Mouse (Mus musculus) stomach, embryonic 14.5 days (tissue): ENCODE results near the gene Twsg1. TPM values are rescaled to one million over a fixed set of nuclear protein-coding genes. Genes with fewer than 3 reads are reported as not detected.

Experiments
- ATAC-seq: fragments of 200-750 bp; cut with Nextera tagmentation; 2 replicates; pipeline ENCODE4 v1.8.0; 2017; ENCODE audit warnings: low read depth, moderate TSS enrichment; ENCODE audit not compliant: insufficient number of reproducible peaks, insufficient read depth, low FRiP score
- H3K27ac ChIP-seq: fragments of 300-500 bp; sonication (generic); 2 replicates; pipeline ENCODE4 v1.5.1; 2014; ENCODE audit warnings: mild to moderate bottlenecking, low read length, moderate library complexity, mixed read lengths
- H3K27me3 ChIP-seq: fragments of 300-500 bp; sonication (generic); 2 replicates; pipeline ENCODE4 v1.6.1; 2014; ENCODE audit warnings: low read length, control low read depth, mixed read lengths; ENCODE audit not compliant: control insufficient read depth, insufficient read depth
- H3K36me3 ChIP-seq: fragments of 300-500 bp; sonication (generic); 2 replicates; pipeline ENCODE4 v1.6.1; 2014; ENCODE audit warnings: mild to moderate bottlenecking, control low read depth, low read length, moderate library complexity, mixed read lengths; ENCODE audit not compliant: control insufficient read depth, insufficient read depth
- H3K4me1 ChIP-seq: fragments of 300-500 bp; sonication (generic); 2 replicates; pipeline ENCODE4 v1.6.1; 2014; ENCODE audit warnings: low read length, control low read depth, mixed read lengths; ENCODE audit not compliant: control insufficient read depth, insufficient read depth
- H3K4me2 ChIP-seq: fragments of 300-500 bp; sonication (generic); replicated peaks from 2 replicates; pipeline ENCODE4 v1.6.1; 2014; ENCODE audit warnings: low read depth, low read length, control low read depth
- H3K4me3 ChIP-seq: fragments of 300-500 bp; sonication (generic); 2 replicates; pipeline ENCODE4 v1.5.1; 2014; ENCODE audit warnings: low read depth, low read length, control low read depth
- H3K9ac ChIP-seq: fragments of 300-500 bp; sonication (generic); replicated peaks from 2 replicates; pipeline ENCODE4 v1.6.1; 2014; ENCODE audit warnings: low read depth, mild to moderate bottlenecking, control low read depth, low read length, moderate library complexity, mixed read lengths
- H3K9me3 ChIP-seq: fragments of 300-500 bp; sonication (generic); 2 replicates; pipeline ENCODE4 v1.6.1; 2016; ENCODE audit warnings: low read depth, low read length, control low read depth; ENCODE audit not compliant: control insufficient read depth
- WGBS: fragments of 180-500 bp; shearing (Covaris S2); extraction: QIAGEN DNeasy Blood & Tissue Kit; methylation state at CpG from one replicate; pipeline ENCODE4 v1.1.7; 2014; 5-methylcytosine and 5-hydroxymethylcytosine counted together
- polyA plus RNA-seq: library from polyadenylated mRNA; unstranded; fragments of >200 nt; fragmentation: Nextera tagmentation; extraction: Ambion mirVana; gene quantifications from 2 replicates; pipeline ENCODE4 v1.2.1, GENCODE M21; 2014

The Twsg1 gene
- polyA plus RNA-seq, 1 experiment from 2014 or later = 159 TPM

DNA sequence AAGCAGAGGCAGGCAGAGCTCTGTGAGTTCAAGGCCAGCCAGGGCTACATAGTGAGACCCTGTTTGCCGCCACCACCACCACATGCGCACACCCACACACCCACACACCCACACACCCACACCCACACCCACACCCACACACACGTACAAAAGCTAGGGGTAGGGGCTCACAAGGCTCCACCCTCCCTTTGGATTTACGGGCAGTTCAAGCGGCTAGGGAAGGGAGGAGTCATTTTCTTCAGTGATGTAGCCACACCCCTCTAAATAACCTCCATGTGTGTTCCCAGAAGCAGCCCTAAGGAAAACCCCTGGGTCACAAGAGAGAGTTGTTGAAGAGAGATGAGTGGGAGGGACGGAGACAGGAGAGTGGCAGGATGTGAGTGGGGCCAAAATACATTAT is 74.0 kb downstream of the Twsg1 start:
- WGBS = 66% methylated on average over 6 of the region's 6 CpGs
- ATAC-seq = no peak
- Histone ChIP-seq H3K4me2 (no peak overlapping the region), H3K27me3 (no peaks in the 10 kb centered on the region), H3K9me3 (no peaks in the 10 kb centered on the region), H3K36me3 (no peaks in the 10 kb centered on the region), H3K27ac (no peak overlapping the region), H3K4me3 (no peak overlapping the region), H3K9ac (no peak overlapping the region), H3K4me1 (peaks cover under 1% of the 10 kb centered on the region; the same call in 1 of the 2 replicates)

DNA sequence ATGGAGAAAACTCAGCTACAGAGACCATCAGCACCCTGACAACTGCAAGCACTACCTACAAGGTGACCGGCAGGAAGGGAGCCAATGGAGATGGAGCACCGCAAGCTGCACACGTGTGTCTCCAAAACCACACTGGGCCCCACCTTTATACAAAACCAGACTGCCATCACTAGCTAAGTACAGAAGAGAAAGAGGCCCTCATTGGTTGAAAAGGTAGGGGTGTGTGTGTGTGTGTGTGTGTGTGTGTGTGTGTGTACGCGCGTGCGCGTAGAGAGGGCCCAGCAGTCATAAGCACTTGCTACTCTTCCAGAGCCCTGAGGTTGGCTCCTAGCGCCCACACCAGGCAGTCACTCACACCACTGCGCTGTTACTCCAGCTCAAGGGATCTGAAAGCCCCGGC is 77.2 kb downstream of the Twsg1 start:
- Histone ChIP-seq H3K9ac (no peak overlapping the region), H3K27ac (no peak overlapping the region), H3K4me2 (no peak overlapping the region), H3K36me3 (no peaks in the 10 kb centered on the region), H3K27me3 (no peaks in the 10 kb centered on the region), H3K4me3 (no peak overlapping the region), H3K9me3 (no peaks in the 10 kb centered on the region), H3K4me1 (peaks cover 6% of the 10 kb centered on the region; the same call in 1 of the 2 replicates)
- WGBS = 86% methylated on average over 11 of the region's 11 CpGs
- no peak for ATAC-seq

DNA sequence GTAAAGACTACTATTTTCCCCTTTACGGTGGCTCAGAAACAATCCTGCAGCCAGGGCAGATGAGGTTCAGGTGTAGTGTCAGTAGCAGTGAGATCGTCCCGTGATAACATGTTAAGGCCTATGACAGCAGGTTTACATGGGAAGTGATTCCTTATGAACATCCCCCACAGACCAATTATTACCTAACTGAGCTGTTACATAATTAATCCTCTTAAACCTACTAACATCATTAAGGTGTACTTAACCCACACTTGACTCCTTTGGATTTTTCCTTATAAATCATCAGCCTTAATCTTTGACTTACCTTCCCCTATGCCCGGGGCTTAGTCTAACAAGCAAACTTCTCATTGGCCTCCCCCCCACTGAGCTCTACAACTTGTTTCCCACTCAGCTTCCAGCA is 77.9 kb downstream of the Twsg1 start:
- no peak for ATAC-seq
- Histone ChIP-seq H3K27ac (no peak overlapping the region), H3K4me3 (no peak overlapping the region), H3K9me3 (no peaks in the 10 kb centered on the region), H3K27me3 (no peaks in the 10 kb centered on the region), H3K9ac (no peak overlapping the region), H3K36me3 (no peaks in the 10 kb centered on the region), H3K4me1 (peaks cover 6% of the 10 kb centered on the region; the same call in 1 of the 2 replicates), H3K4me2 (no peak overlapping the region)
- WGBS = 77% methylated on average over 4 of the region's 4 CpGs

DNA sequence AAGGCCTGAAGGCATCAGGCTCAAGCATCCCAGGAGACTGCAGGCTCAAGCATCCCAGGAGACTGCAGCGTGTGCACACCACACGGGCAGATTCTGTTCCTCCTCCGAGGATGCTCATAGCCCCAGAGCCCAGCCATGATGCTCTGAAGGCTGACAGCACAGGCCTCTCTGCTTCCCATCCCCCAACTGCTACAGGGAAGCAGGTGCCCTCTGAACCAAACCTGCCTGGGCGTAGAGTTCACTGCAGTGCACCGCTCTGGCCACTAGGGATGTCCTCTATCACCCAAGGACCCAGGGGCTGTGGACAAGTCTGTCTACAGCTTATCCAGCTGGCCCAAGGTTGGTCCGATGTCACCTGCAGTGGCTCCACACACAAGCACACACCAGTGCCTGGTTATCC is 78.4 kb downstream of the Twsg1 start:
- WGBS = 48% methylated on average over 6 of the region's 6 CpGs
- Histone ChIP-seq H3K4me3 (no peak overlapping the region), H3K27me3 (no peaks in the 10 kb centered on the region), H3K27ac (no peak overlapping the region), H3K9me3 (no peaks in the 10 kb centered on the region), H3K36me3 (no peaks in the 10 kb centered on the region), H3K4me2 (no peak overlapping the region), H3K4me1 (peaks cover 6% of the 10 kb centered on the region; the same call in 1 of the 2 replicates), H3K9ac (no peak overlapping the region)
- peak; percentile 37; the same call in 1 of the 2 replicates for ATAC-seq

DNA sequence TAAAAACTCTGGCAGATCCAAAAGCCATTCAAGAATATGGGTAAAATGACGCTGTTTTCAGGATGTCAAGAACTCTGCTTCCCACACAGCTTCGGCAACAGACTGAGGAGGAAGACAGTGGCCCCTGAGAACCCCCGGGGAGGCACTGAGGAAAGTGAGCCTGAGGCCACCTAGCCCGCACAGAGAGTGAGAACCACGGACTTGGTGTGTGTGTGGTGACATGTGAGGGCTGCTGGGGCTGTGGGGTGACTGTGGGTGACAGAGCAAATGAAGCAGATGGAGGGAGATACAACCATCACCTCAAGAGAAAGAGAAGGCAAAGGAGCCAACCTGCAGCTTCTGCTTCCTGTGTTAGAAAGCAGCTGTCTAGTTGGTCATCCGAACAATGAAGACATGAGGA is 79.0 kb downstream of the Twsg1 start:
- no peak overlapping the region for H3K4me3 ChIP-seq
- no peaks in the 10 kb centered on the region for H3K9me3 ChIP-seq
- no peak overlapping the region for H3K27ac ChIP-seq
- peaks cover 6% of the 10 kb centered on the region; the same call in 1 of the 2 replicates for H3K4me1 ChIP-seq
- H3K36me3 ChIP-seq = peaks cover 6% of the 10 kb centered on the region; the same call in 1 of the 2 replicates
- no peak overlapping the region for H3K9ac ChIP-seq
- 64% methylated on average over 6 of the region's 6 CpGs for WGBS
- H3K4me2 ChIP-seq = no peak overlapping the region
- no peak for ATAC-seq
- H3K27me3 ChIP-seq = no peaks in the 10 kb centered on the region

Other genes starting within 250 kb of the Twsg1 start
- gene Rab31, start 178.5 kb downstream of the Twsg1 start, polyA plus RNA-seq = 39.2 and 42.6 TPM in 2 replicates
- gene Ppp4r1, start 168.7 kb downstream of the Twsg1 start, polyA plus RNA-seq = 41.5 and 43.0 TPM in 2 replicates
- gene Ralbp1, start 65.4 kb downstream of the Twsg1 start, polyA plus RNA-seq = 77.4 and 97.3 TPM in 2 replicates
- 32.8 and 33.5 TPM in 2 replicates for gene Ankrd12, start 125.9 kb upstream of the Twsg1 start, polyA plus RNA-seq
- gene Ndufv2, start 150.3 kb upstream of the Twsg1 start, polyA plus RNA-seq = 343 and 364 TPM in 2 replicates
- gene Washc1, start 160.3 kb upstream of the Twsg1 start, polyA plus RNA-seq = 38.0 and 38.2 TPM in 2 replicates
- 23.2 and 23.6 TPM in 2 replicates for gene Ddx11, start 172.3 kb upstream of the Twsg1 start, polyA plus RNA-seq